Mouse (Mus musculus) limb, embryonic 11.5 days (tissue): ENCODE data around the gene Sdf4. TPM values are rescaled to one million over a fixed set of nuclear protein-coding genes. Genes with fewer than 3 reads are reported as not detected.

Experiments used
- microRNA counts: library from miRNA; unstranded; fragments of <30 nt; microRNA quantifications from one replicate; lab custom pipeline; 2016
- microRNA-seq: library from miRNA; unstranded; fragments of <30 nt; microRNA quantifications from one replicate; pipeline ENCODE4, GENCODE M21; 2016
- polyA plus RNA-seq: library from polyadenylated mRNA; unstranded; fragments of >200 nt; fragmentation: Nextera tagmentation; extraction: Ambion mirVana; gene quantifications from 2 replicates; pipeline ENCODE4 v1.2.1, GENCODE M21; 2014

The Sdf4 gene
- polyA plus RNA-seq, 1 experiment from 2014 or later, result 142 TPM

MicroRNA genes within 50 kb of the gene (microRNA counts, 519-probe panel; counts per million panel counts)
- microRNA mmu-miR-200a (lab: Ali Mortazavi, UCI), result 2,841 counts per million, percentile 32 among the panel's probes with 10 or more counts
- microRNA mmu-miR-200b (lab: Ali Mortazavi, UCI), result 4,079 counts per million, percentile 60 among the panel's probes with 10 or more counts
- 4,664 counts per million, percentile 75 among the panel's probes with 10 or more counts for microRNA mmu-miR-429 (lab: Ali Mortazavi, UCI)

Small RNA genes lying within 50 kb of the gene (microRNA-seq; reads per million reads assigned to microRNA genes)
- 179 reads per million, percentile 56 among the genes with 10 or more reads in this experiment for gene Mir200a
- 867 reads per million, percentile 73 among the genes with 10 or more reads in this experiment for gene Mir200b
- 2,858 reads per million, percentile 85 among the genes with 10 or more reads in this experiment for gene Mir429

Other genes with a start within 250 kb of the Sdf4 start
- gene Atad3a, start 231.8 kb upstream of the Sdf4 start, polyA plus RNA-seq, result 103 and 104 TPM in 2 replicates
- 5.3 and 6.0 TPM in 2 replicates for gene Vwa1, start 218.2 kb upstream of the Sdf4 start, polyA plus RNA-seq
- 0.19 and 0.34 TPM in 2 replicates for gene Tmem88b, start 207.0 kb upstream of the Sdf4 start, polyA plus RNA-seq
- not detected in 2 replicates for gene Ankrd65, start 202.4 kb upstream of the Sdf4 start, polyA plus RNA-seq
- gene Mrpl20, start 190.0 kb upstream of the Sdf4 start, polyA plus RNA-seq, result 238 and 245 TPM in 2 replicates
- gene Ccnl2, start 180.4 kb upstream of the Sdf4 start, polyA plus RNA-seq, result 181 and 203 TPM in 2 replicates
- 132 and 138 TPM in 2 replicates for gene Aurkaip1, start 161.6 kb upstream of the Sdf4 start, polyA plus RNA-seq
- gene Mxra8, start 153.2 kb upstream of the Sdf4 start, polyA plus RNA-seq, result 41.8 and 49.3 TPM in 2 replicates
- gene Dvl1, start 145.5 kb upstream of the Sdf4 start, polyA plus RNA-seq, result 8.1 and 9.1 TPM in 2 replicates
- 0.24 and 0.28 TPM in 2 replicates for gene Tas1r3, start 129.5 kb upstream of the Sdf4 start, polyA plus RNA-seq
- gene Cptp, start 123.4 kb upstream of the Sdf4 start, polyA plus RNA-seq, result 19.2 and 20.4 TPM in 2 replicates
- gene Ints11, start 123.3 kb upstream of the Sdf4 start, polyA plus RNA-seq, result 89.4 and 91.1 TPM in 2 replicates
- gene Pusl1, start 101.1 kb upstream of the Sdf4 start, polyA plus RNA-seq, result 42.4 and 45.5 TPM in 2 replicates
- 17.8 and 18.4 TPM in 2 replicates for gene Acap3, start 101.0 kb upstream of the Sdf4 start, polyA plus RNA-seq
- 163 and 169 TPM in 2 replicates for gene Ube2j2, start 49.0 kb upstream of the Sdf4 start, polyA plus RNA-seq
- gene C1qtnf12, start 30.6 kb upstream of the Sdf4 start, polyA plus RNA-seq, result 24.3 and 28.5 TPM in 2 replicates
- 15.4 and 16.4 TPM in 2 replicates for gene B3galt6, start 223 bp upstream of the Sdf4 start, polyA plus RNA-seq
- gene Tnfrsf4, start 21.0 kb downstream of the Sdf4 start, polyA plus RNA-seq, result 0.29 and 0.58 TPM in 2 replicates
- gene Tnfrsf18, start 33.3 kb downstream of the Sdf4 start, polyA plus RNA-seq, result 0.62 and 0.65 TPM in 2 replicates
- gene Ttll10, start 66.5 kb downstream of the Sdf4 start, polyA plus RNA-seq, result 0.33 and 0.55 TPM in 2 replicates
- 61.9 and 71.4 TPM in 2 replicates for gene 9430015G10Rik, start 117.1 kb downstream of the Sdf4 start, polyA plus RNA-seq
- gene Rnf223, start 137.6 kb downstream of the Sdf4 start, polyA plus RNA-seq, result 0.81 and 1.0 TPM in 2 replicates
- 38.6 and 41.5 TPM in 2 replicates for gene Agrn, start 204.6 kb downstream of the Sdf4 start, polyA plus RNA-seq
- gene Isg15, start 207.9 kb downstream of the Sdf4 start, polyA plus RNA-seq, result 0.20 TPM in 1 of 2 replicates, not detected in the other
- gene AW011738, start 210.4 kb downstream of the Sdf4 start, polyA plus RNA-seq, result 0.28 and 0.70 TPM in 2 replicates
- 0.26 and 0.35 TPM in 2 replicates for gene Perm1, start 223.0 kb downstream of the Sdf4 start, polyA plus RNA-seq
- gene Plekhn1, start 242.0 kb downstream of the Sdf4 start, polyA plus RNA-seq, result 20.1 and 20.2 TPM in 2 replicates
- gene Noc2l, start 243.1 kb downstream of the Sdf4 start, polyA plus RNA-seq, result 86.4 and 92.0 TPM in 2 replicates